Mouse (Mus musculus): Measurements from ENCODE around the gene Scnm1. TPM values are rescaled to one million over a fixed set of nuclear protein-coding genes. Genes with fewer than 3 reads are reported as not detected.

Gene Scnm1
- polyA plus RNA-seq, 1 experiment = 7.2 TPM

DNA sequence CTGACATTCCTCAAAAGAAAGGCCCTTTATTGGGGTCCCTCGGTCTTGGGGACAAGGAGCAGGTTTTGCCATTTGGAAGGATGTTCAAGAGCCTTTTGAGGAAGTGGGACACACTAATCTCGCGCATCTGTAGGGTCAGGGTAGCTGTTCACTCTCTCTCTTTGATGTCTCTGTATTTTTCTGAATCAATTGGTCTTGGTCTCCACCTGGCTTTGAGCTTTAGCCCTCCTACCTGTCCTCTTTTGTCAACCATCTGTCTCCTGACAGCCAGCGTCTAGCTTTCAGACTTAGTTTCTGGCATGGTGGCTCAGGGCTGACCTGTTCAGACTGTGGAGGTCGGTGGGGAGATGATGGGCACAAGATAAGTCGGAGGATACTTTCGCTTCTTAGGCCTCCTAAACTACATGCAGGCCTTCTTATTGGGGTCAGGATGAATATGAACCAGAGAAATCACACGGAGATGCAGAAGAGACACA is 25.7 kb upstream of the Scnm1 start:
- peaks cover 42% of the 10 kb centered on the region for H3K4me1 ChIP-seq
- H3K27me3 ChIP-seq (replicated peaks) = peaks cover 42% of the 10 kb centered on the region
- no peaks in the 10 kb centered on the region for H3K36me3 ChIP-seq (replicated peaks; ENCODE audit: low read length)
- TF ChIP-seq FLI1 (IDR thresholded peaks at IDR 0.05; ENCODE audit: low read length) (no peak), GATA1 (IDR thresholded peaks at IDR 0.05; ENCODE audit: borderline replicate concordance, low read length) (no peak)
- H3K9me3 ChIP-seq = no peaks in the 10 kb centered on the region
- H3K4me3 ChIP-seq (replicated peaks) = peak overlapping the region; percentile 97

DNA sequence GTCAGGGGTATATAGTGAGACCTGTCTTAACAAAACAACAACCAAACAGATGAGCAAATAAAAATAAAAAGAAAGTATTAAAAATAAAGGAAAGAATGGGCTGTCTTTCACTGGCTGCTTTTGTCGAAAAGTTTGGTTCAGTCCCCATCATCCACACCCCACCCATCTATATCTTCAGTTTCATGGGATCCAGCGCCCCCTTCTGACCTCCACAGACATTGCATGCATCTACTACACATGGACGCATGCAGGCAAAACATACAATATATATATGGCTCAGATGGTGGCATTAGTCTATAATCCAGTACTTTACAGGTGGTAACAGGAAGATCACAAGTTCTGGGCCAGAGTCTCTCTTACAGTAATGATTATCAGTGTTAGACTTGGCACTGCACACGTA is 20.1 kb upstream of the Scnm1 start:
- Histone ChIP-seq H3K27me3 (replicated peaks) (peaks cover 2% of the 10 kb centered on the region), H3K36me3 (replicated peaks; ENCODE audit: low read length) (no peaks in the 10 kb centered on the region), H3K9me3 (peaks cover 5% of the 10 kb centered on the region; the same call in 1 of the 2 replicates), H3K4me3 (replicated peaks) (no peak overlapping the region), H3K4me1 (peaks cover 17% of the 10 kb centered on the region)
- TF ChIP-seq GATA1 (IDR thresholded peaks at IDR 0.05; ENCODE audit: borderline replicate concordance, low read length) (no peak), FLI1 (IDR thresholded peaks at IDR 0.05; ENCODE audit: low read length) (no peak)

DNA sequence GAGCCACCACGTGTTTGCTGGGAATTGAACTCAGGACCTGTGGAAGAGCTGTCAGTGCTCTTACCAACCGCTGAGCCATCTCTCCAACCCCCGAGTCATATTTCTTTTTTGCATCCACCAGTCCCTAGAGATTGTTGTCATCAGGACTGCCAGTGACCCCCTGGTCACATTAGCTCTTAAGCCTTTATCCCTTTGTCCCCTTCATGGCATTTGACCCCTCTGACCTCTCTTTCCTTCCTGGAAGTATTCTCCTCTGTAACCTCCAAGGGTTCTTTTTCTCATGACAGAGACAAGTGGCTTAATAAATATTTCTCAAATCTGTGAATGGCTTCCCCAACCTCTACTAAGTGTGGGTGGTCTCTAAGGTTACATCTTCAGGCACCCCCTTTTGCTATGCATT is 14.1 kb upstream of the Scnm1 start:
- Histone ChIP-seq H3K9me3 (peaks cover 3% of the 10 kb centered on the region; the same call in 1 of the 2 replicates), H3K27me3 (replicated peaks) (peaks cover 2% of the 10 kb centered on the region), H3K36me3 (replicated peaks; ENCODE audit: low read length) (no peaks in the 10 kb centered on the region), H3K4me1 (peaks cover 13% of the 10 kb centered on the region), H3K4me3 (replicated peaks) (no peak overlapping the region)
- TF ChIP-seq GATA1 (IDR thresholded peaks at IDR 0.05; ENCODE audit: borderline replicate concordance, low read length) (no peak), FLI1 (IDR thresholded peaks at IDR 0.05; ENCODE audit: low read length) (no peak)

DNA sequence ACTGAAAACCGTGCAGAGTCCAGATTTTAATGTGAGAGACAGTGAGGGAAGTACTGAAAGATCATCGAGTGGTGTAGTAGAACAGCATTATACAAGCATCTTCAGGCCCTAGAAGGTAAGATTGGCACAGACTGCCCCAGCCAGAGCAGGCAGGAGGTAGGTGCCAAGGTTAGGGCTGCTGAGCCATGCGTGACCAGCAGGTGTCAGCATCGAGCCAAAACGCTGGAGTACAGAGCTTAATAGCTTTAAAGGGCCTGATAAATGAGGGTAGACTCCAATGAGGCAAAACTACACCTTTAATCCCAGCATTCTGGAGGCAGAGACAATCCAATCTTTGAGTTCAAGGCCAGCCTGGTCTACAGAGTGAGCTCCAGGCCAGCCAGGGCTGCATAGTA is 8.8 kb upstream of the Scnm1 start:
- Histone ChIP-seq H3K4me3 (replicated peaks) (peak overlapping the region; percentile 90), H3K4me1 (peaks cover 43% of the 10 kb centered on the region), H3K36me3 (replicated peaks; ENCODE audit: low read length) (peaks cover 29% of the 10 kb centered on the region), H3K27me3 (replicated peaks) (no peaks in the 10 kb centered on the region), H3K9me3 (no peaks in the 10 kb centered on the region)
- TF ChIP-seq FLI1 (IDR thresholded peaks at IDR 0.05; ENCODE audit: low read length) (no peak), GATA1 (IDR thresholded peaks at IDR 0.05; ENCODE audit: borderline replicate concordance, low read length) (no peak)

DNA sequence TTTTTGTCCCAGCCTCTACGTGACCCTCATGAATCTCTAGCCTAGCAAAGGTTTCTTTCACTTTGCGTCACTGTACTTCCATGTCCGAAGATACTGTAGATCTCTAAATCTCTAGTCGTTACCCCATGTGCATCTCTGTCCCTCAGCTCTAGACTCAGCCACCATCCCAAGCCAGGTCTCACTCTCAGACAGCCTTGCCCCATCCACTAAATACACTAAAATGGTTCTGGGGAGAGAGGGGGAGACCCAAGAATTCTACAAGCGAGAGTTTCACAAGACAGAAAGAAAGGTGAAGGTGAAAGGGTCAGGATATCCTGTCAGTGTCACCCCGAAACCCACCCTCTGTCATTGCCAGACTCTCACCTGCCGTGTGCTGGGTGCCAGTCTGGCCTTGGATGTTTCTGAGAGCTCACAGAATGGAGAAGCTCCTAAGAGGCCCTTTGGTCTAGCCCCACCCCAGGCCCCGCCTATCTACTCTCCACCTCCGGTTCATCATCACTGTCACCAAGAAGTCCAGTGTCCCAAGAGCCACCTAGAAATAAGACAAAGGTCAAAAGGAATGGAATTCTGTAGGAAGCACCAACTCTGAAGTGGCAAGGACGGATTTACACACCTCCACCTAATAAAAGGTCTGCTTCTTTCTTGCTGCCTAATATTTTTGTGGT is 8.3 kb upstream of the Scnm1 start, which contains the start of gene Tnfaip8l2:
Tnfaip8l2 (minus strand) TSS at position 409 of the 665 bp plus-strand sequence.
- Histone ChIP-seq H3K4me1 (peaks cover 43% of the 10 kb centered on the region), H3K27me3 (replicated peaks) (no peaks in the 10 kb centered on the region), H3K9me3 (no peaks in the 10 kb centered on the region), H3K4me3 (replicated peaks) (peak within 1 kb of the TSS; percentile 90), H3K36me3 (replicated peaks; ENCODE audit: low read length) (peaks cover 32% of the 10 kb centered on the region)
- TF ChIP-seq FLI1 (IDR thresholded peaks at IDR 0.05; ENCODE audit: low read length) (no peak), GATA1 (IDR thresholded peaks at IDR 0.05; ENCODE audit: borderline replicate concordance, low read length) (no peak)

DNA sequence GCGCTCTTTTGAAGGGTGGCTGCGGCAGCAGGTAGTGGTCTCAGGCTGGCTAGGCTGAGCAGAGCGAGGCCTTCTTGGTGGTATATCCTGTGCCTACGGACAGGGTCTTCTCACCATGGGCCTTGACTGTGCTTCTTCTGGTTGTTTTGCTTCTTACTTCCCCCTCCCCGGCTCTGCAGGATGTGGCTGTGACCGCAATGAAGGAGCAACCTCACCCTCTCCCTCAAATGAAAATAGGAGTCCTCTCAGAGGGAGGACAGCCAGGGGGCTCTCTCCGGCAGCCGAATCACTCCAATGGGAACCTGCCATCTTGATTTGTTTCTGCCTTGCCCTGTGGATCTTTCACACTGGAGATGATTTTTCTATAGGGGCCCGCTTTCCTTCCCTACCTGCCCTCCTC is 7.7 kb upstream of the Scnm1 start:
- H3K4me3 ChIP-seq (replicated peaks) = peak overlapping the region; percentile 90
- H3K36me3 ChIP-seq (replicated peaks; ENCODE audit: low read length) = peaks cover 38% of the 10 kb centered on the region
- TF ChIP-seq GATA1 (IDR thresholded peaks at IDR 0.05; ENCODE audit: borderline replicate concordance, low read length) (no peak), FLI1 (IDR thresholded peaks at IDR 0.05; ENCODE audit: low read length) (no peak)
- H3K4me1 ChIP-seq = peaks cover 48% of the 10 kb centered on the region
- H3K9me3 ChIP-seq = no peaks in the 10 kb centered on the region
- no peaks in the 10 kb centered on the region for H3K27me3 ChIP-seq (replicated peaks)

DNA sequence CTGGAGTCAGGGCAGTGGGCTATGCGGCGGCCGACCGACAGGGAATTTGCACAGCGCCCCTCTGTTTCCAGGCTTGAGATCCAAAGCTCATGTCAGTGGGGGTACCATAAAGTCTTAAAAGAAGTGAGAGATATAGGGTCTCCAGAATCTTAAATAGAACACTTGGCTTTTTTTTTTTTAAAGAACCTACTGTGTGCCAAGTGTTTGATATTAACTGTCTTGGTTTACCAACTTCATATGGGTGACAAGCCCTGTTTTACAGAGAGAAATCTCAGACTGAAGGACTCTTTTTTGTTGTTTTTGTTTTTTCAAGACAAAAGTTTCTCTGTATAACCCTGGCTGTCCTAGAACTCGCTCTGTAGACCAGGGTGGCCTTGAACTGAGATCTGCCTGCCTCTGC is 7.0 kb upstream of the Scnm1 start:
- H3K36me3 ChIP-seq (replicated peaks; ENCODE audit: low read length) = peaks cover 42% of the 10 kb centered on the region
- H3K27me3 ChIP-seq (replicated peaks) = no peaks in the 10 kb centered on the region
- TF ChIP-seq GATA1 (IDR thresholded peaks at IDR 0.05; ENCODE audit: borderline replicate concordance, low read length) (no peak), FLI1 (IDR thresholded peaks at IDR 0.05; ENCODE audit: low read length) (no peak)
- H3K9me3 ChIP-seq = no peaks in the 10 kb centered on the region
- H3K4me1 ChIP-seq = peaks cover 55% of the 10 kb centered on the region
- H3K4me3 ChIP-seq (replicated peaks) = peak overlapping the region; percentile 90

DNA sequence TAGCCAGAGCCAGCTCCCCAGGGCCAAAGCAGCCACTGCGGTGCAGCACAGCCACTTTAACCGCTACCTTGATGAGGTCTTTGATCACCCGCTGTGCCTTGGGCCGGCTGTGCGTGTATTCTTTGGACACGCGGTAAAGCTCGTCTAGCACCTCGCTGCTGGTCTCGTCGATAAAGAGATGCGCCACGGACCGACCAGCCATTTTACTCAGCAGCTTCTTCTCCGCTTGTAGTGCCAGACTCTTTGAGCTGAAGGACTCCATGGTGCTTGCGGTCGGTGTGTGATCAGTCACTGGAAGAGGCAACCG is 6.4 kb upstream of the Scnm1 start:
- peaks cover 42% of the 10 kb centered on the region for H3K36me3 ChIP-seq (replicated peaks; ENCODE audit: low read length)

DNA sequence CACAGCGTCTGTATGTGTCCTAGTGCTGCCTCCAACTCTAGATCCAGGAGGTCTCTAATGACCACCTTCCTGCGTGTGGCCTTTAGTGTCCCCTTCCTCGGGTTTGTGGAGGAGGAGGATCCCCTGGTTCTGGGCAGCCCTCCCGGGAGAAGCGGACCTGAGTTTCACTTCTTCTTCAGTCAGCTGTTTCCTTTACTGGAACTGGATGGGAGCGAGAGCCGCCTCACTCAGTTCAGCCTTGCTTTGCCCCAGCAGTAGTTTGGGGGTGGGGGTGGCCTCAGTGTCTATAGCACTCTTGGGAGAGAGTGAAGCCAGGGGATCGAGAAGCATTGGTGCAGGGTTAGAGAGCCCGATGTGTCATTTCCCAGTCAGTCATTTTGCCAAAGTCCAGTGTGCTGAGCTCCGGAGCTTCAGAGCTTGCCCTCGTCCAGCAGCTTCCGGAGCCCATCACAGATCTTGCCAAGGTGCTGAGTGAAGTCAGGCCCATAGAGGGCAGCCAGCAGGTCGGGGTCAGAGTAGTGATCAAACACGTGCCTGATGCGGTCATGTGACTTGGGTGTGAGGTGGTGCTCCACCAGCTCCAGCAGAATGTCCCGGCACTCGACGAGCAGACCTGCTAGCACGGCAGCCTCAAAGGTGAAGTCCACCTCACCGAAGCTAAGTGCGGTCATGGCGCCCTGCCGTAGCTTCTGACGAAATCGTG is 5.9 kb upstream of the Scnm1 start:
- H3K4me1 ChIP-seq = peaks cover 64% of the 10 kb centered on the region
- no peaks in the 10 kb centered on the region for H3K9me3 ChIP-seq
- no peak for TF ChIP-seq GATA1 (IDR thresholded peaks at IDR 0.05; ENCODE audit: borderline replicate concordance, low read length)
- no peak for TF ChIP-seq FLI1 (IDR thresholded peaks at IDR 0.05; ENCODE audit: low read length)
- peaks cover 42% of the 10 kb centered on the region for H3K36me3 ChIP-seq (replicated peaks; ENCODE audit: low read length)
- H3K27me3 ChIP-seq (replicated peaks) = no peaks in the 10 kb centered on the region
- H3K4me3 ChIP-seq (replicated peaks) = peak overlapping the region; percentile 79

More for the DNA sequence above, 6.4 kb upstream of the Scnm1 start:
- TF ChIP-seq FLI1 (IDR thresholded peaks at IDR 0.05; ENCODE audit: low read length) (no peak), GATA1 (IDR thresholded peaks at IDR 0.05; ENCODE audit: borderline replicate concordance, low read length) (no peak)
- Histone ChIP-seq H3K4me1 (peaks cover 61% of the 10 kb centered on the region), H3K27me3 (replicated peaks) (no peaks in the 10 kb centered on the region), H3K9me3 (no peaks in the 10 kb centered on the region), H3K4me3 (replicated peaks) (peak overlapping the region; percentile 79)

DNA sequence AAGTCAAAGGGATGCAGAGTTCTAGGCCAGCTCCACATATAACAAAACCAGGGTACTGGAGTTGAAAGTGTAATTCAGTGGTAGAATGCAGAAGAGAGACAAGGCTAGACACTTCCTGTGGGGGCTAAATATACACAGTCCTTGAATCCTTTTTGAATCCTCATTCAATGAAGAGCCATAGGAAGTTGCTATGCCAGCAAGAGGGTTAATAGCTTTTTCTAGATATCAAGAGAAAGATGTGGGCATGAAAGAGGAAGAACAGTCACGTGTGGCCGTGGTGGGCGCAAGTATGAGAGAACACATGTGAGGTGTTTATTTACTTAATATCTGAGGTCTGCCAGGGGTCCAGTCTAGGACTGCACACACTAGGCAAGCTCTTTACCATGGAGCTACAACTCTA is 2.5 kb upstream of the Scnm1 start:
- TF ChIP-seq FLI1 (IDR thresholded peaks at IDR 0.05; ENCODE audit: low read length) = no peak
- TF ChIP-seq GATA1 (IDR thresholded peaks at IDR 0.05; ENCODE audit: borderline replicate concordance, low read length) = no peak
- Histone ChIP-seq H3K36me3 (replicated peaks; ENCODE audit: low read length) (peaks cover 54% of the 10 kb centered on the region), H3K4me3 (replicated peaks) (peak overlapping the region; percentile 92), H3K9me3 (no peaks in the 10 kb centered on the region), H3K4me1 (peaks cover 58% of the 10 kb centered on the region), H3K27me3 (replicated peaks) (no peaks in the 10 kb centered on the region)

All from megakaryocyte, embryonic 14.5 days (primary cell).